Mouse (Mus musculus) gastrocnemius, postnatal 36 days (tissue): Measurements from ENCODE around the gene Dkc1. TPM values are rescaled to one million over a fixed set of nuclear protein-coding genes. Genes with fewer than 3 reads are reported as not detected.

Experiments
- DNase-seq, 2 experiments: peaks; one replicate each; pipeline ENCODE4 v3.0.0; 2022
- intact Hi-C: fragments of 180-260 bp; cut with DNase I; formaldehyde crosslinking; loops from one replicate; pipeline ENCODE4 v1.15.1; 2025
- long read RNA-seq, 2 experiments: library from polyadenylated mRNA; stranded (forward); transcript quantifications; one replicate each; pipeline ENCODE4 v2.0.0; 2021
- total RNA-seq, 2 experiments: library from RNA; stranded (reverse); gene quantifications; 2 replicates each; pipeline ENCODE4 v1.2.3; 2021

Dkc1 gene
- total RNA-seq: 10 to 100 TPM; 25.5 to 29.2 TPM
- long read RNA-seq, experiment 1, transcript Dkc1-201 (15 exons, 2,804 nt): major isoform, 16 of 23 reads
- long read RNA-seq, experiment 1, partial matches to known transcripts: 3 of 23 reads
- long read RNA-seq, experiment 1, other reads (novel, unspliced or antisense): 4 of 23 reads
- long read RNA-seq, experiment 2, transcript Dkc1-201 (15 exons, 2,804 nt): major isoform, 22 of 32 reads
- long read RNA-seq, experiment 2, partial matches to known transcripts: 4 of 32 reads
- long read RNA-seq, experiment 2, other reads (novel, unspliced or antisense): 6 of 32 reads

DNA sequence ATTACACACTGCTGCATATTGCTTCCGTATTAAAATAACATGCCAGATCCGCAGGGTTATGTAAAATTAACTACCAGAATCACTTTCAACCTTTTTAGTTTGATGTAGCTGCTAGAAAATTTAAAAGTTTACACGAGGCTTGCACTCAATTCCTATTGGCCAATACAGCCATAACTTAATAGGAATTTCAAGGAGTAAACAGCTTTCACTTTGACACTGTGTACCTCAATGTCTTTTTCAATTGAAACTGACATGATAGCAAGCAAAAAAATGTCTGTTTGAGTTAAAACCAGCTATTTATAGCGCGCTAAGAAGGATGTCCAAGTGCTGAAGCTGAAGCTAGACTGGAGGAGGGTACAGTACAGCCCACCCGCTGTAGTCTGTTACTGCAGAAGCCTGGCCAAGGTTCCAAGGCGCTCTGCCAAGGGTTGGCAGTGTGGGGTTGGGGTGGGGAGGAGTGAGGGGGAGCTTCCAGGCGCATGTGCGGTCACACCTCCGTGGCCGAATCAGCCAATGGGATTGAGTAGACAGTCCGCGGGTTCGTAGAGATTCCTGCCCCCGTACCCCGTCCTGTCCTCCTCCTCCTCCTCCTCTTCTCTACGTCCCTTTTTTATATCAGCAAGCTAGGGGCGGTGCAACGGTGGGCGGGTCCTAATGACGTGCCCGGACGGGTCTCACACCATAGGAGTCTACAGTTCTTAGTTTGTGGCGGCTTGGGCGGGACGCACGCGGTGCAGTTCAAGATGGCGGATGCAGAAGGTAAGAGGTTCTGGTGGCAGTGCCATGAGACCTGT is at the start of gene Dkc1:
Gene Dkc1 (plus strand): TSS at position 486 of the 794 bp plus-strand sequence.
- intact Hi-C loops: no loop called here
- DNase-seq: peak; percentile 84 to 90

- no peak for DNase-seq
- intact Hi-C loops: no loop called here
These were observed 49.7 kb upstream of the Dkc1 start for GRCm38 (mm10) chrX:75045931-75046330.

DNA sequence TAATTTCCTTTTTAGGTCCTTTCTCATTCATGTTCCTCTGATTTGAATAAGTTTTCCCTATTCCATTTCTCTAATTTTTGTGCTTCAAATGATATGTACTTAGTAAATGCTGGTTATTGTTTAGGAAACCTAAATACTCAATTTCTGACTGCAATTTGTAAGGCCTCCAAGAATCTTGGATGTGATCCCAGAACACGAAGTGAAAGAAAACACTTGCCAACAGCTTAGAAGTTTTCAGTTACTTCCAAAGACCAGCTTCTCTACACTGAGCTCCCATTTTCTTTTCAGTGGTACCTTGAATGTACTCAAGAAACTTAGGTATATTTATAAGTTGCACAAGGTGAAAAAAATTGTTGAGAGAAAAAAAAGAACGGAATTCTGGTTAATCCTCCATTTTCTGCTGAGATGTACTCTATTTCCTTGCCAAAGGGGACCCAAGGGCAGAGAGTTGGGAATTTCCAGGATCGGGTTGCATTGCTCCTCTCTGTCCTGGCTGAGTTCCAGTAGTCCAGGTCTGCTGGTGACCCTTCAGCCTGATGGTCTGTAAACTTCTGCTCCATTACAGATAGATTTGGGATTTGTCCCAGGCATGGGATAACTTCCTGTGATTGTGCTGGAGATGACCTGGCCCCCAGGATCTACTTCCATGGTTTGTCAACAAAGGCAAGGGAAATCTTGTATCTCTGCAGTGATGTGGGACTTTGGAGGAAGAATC is 48.6 kb upstream of the Dkc1 start:
- intact Hi-C loops: no loop called here
- peak in 1 of 2 experiments; percentile 9 for DNase-seq

- no peak for DNase-seq
- intact Hi-C loops: no loop called here
These were observed 39.4 kb upstream of the Dkc1 start for GRCm38 (mm10) chrX:75056120-75056775.

- intact Hi-C loops: no loop called here
- no peak for DNase-seq
These were observed 13.3 kb upstream of the Dkc1 start for GRCm38 (mm10) chrX:75082351-75082750.

DNA sequence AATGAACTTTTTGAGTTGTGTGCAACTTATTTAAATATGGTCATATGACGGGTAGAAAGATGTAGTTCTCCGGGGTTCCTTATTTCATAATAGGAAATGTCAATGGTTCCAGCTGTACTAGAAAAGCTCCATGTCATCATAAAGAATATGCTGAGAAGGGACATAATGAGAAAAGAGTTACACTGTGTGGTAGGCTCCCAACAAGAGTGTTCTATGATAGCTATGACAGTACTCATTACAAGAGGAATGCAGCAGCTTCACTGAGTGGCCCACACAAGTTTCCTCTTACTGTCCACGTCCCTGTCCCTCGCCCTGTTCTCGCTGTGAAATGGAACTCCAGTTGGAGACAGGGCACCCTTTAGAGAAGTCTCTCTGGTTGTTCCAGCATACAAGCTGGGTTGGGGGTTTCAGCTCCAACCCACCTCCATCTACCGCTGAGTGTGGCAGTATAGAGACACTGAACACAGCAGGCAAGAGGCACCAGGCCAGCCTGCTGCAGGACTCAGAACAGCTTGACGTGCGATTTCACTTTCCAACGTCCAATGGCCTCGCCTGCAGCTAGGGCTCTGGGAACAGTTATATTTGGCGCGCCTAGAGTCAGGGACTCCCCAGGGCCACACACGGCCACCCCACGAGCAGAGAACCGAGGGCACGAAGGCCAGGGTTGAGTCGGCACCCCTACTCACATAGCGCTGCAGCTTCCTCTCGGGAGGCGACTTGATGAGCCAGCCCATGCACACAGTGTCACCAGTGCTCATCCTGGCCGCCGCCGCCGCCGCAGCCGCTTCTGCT is 11.5 kb upstream of the Dkc1 start:
- peak in 1 of 2 experiments; percentile 18 for DNase-seq
- intact Hi-C loops: no loop called here

DNA sequence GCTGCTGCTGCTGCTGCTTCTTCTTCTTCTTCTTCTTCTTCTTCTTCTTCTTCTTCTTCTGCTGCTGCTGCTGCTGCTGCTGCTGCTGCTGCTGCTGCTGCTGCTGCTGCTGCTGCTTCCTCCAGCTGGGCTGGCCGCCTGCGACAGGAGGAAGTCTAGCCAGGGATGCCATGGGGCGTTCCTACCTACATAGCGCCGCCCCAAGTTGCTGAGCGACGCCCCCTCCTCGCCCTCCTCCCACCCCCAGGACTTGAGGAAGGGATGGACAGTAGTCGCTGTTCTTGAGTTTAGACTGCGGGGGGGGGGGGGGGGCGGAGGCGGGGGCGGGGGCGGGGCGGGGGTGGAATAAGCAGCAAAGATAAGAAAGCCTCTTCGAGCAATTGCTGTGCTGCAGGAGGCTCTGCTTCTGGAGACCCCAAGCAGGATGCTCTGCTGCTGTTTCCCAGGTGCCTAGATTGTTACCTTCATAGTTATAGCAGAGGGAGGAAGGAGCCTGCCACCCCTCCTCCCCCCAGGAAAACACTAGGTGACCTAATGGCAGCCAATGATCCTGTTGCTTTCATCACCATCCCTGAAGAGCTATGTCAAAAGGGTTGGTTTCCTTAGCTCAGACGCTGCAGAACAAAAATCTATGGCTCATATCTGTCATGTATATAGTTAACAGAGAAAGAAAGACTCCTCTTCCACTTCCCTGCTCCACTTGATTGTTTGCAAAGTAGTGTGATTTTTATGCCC is 10.7 kb upstream of the Dkc1 start, which contains the start of gene Gab3:
Gene Gab3 (minus strand): TSS at position 685 of the 735 bp plus-strand sequence.
- DNase-seq: peak; percentile 28 to 31
- intact Hi-C loops: no loop called here

DNA sequence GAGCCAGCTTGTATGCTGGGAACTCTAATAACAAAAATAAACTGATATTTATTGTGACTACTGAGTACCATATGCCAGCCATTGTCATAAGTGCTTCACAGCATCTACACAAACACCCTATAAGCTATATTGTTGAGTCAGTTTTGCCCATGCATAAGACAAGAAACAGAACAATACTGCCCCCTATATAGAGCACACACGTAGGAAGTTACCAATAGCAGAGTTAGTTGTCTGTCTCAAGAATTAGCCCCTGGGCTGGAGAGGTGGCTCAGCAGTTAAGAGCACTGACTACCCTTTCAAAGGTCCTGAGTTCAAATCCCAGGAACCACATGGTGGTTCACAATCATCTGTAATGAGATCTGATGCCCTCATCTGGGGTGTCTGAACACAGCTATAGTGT is 10.0 kb upstream of the Dkc1 start:
- intact Hi-C loops: no loop called here
- DNase-seq: no peak

GRCm38 (mm10) chrX:75096163-75096770 is 613 bp downstream of the Dkc1 start:
- intact Hi-C loops: no loop called here
- no peak for DNase-seq

DNA sequence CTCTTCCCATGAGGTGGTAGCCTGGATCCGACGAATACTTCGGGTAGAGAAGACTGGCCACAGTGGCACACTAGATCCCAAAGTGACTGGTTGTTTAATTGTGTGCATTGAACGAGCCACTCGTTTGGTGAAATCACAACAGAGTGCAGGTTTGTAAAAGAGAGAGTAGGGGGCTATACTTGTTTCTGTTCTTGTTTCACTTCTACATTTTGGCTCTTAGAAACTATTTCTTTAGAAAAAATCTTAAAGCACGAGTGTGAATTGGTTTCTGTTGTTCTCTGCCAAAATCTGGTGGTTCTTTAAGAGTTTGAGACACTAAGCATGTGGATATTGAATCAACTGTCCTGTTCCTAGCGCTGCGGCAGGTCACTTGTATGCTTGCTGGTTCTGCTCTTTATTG is 3.1 kb downstream of the Dkc1 start:
- intact Hi-C loops: no loop called here
- DNase-seq: no peak

GRCm38 (mm10) chrX:75102293-75102692 is 6.6 kb downstream of the Dkc1 start:
- DNase-seq: no peak
- intact Hi-C loops: no loop called here

- intact Hi-C loops: no loop called here
- no peak for DNase-seq
These were observed 19.9 kb downstream of the Dkc1 start for GRCm38 (mm10) chrX:75115550-75115949.

DNA sequence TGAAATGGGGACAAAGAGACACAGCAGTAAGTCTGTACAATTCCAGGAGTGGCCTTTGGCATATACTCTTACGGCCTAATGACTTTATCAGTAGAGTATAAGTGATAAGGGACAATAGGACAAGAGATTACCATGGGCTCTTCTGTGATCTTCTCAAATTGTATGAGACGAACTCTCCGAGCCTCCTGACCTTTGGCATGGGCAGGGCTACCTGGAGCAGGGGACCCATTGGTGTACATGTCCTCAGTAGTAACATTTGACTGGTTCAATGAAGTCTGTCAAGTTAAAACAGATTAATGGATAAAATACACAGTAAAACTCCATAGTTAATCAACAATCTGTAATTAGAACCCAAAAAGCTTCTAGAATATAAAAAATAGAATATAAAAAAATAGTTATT is 30.0 kb downstream of the Dkc1 start:
- intact Hi-C loops: no loop called here
- DNase-seq: no peak

- intact Hi-C loops: no loop called here
- DNase-seq: no peak
These were observed 31.2 kb downstream of the Dkc1 start for GRCm38 (mm10) chrX:75126893-75127292.

GRCm38 (mm10) chrX:75128333-75128980 is 32.8 kb downstream of the Dkc1 start:
- intact Hi-C loops: no loop called here
- no peak for DNase-seq

DNA sequence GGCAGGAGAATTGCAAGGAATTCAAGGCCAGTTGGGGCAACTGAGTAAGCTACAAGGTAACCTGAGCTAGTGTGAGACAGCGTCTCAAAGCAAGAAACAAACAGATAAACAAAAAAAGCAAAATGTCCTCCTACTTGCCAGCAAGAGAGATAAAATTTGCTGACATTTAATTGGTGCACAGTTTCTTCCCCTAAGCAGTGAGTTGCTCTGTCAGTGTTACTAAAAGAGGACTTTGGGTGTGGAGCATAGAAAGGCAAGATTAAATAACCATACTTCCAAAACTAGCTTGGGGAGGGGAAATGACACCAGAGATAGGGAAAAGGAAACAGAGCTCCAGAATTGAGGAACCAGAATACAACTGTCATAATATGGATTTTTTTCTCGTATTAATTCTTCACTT is 33.8 kb downstream of the Dkc1 start:
- no peak for DNase-seq
- intact Hi-C loops: no loop called here

- intact Hi-C loops: no loop called here
These were observed 35.0 kb downstream of the Dkc1 start, which contains the start of gene Mpp1 for GRCm38 (mm10) chrX:75130467-75131160. Gene Mpp1 (minus strand): TSS chrX:75131016.

GRCm38 (mm10) chrX:75136938-75137337 is 41.3 kb downstream of the Dkc1 start:
- no peak for DNase-seq
- intact Hi-C loops: no loop called here

More at GRCm38 (mm10) chrX:75130467-75131160, 35.0 kb downstream of the Dkc1 start, which contains the start of gene Mpp1:
- DNase-seq: peak; percentile 66 to 71
